Mouse (Mus musculus): ENCODE results near the gene Vmn1r194.
"Not testable (repeated sequence)": the region's sequence is repeated elsewhere in the genome, so short reads cannot be mapped to it uniquely, and the experiment has no call there.

Gene Vmn1r194

DNA sequence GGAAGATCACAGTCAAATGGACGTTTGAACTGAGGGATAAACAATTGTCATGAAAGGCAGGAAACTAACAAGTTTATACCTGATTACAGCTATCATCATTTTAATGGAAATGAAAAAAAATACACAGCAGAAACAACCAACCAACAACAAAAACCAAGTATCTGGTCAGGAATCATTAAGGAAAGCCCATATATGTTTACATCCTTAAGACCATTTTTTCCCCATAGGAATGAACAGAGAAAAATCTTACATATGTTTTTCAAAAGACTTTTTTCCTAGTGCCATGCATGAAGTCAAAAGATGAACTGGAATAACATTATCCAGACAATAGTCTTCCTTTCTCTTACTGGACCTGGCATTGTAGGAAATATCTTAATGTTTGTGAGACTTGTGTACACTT, at the start of gene Vmn1r194:
Gene Vmn1r194 (plus strand): TSS at position 301 of the 400 bp plus-strand sequence.
- DNase-seq = no peak

GRCm38 (mm10) chr13:22223060-22223459, 21.0 kb upstream of the Vmn1r194 start, which contains the start of gene Vmn1r193:
TSS of gene Vmn1r193 (minus strand) at chr13:22223160.
- not testable (repeated sequence) for DNase-seq

- DNase-seq = not testable (repeated sequence)
Measured at GRCm38 (mm10) chr13:22270222-22270621, 26.2 kb downstream of the Vmn1r194 start, which contains the start of gene Vmn1r195. TSS of gene Vmn1r195 (plus strand) at chr13:22270522.

DNA sequence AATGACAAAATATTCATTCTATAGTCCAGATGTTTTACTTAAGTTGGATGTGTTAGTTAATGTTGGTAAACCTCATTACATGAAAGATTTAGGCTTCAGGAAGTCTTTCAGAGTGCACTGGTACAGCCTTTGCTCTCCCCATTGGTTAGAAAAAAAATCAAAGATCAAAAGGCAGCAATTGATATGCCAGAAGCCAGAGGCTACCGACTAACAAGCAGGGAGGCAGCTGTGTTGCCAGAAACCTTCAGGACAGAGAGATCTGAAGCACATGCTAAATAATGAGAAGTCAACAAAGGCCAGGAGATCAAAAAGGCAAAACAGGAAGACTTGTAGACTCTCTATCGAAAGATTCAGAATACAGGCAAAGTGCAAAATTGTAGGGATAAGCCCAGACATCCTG, 27.7 kb downstream of the Vmn1r194 start:
- DNase-seq = no peak

DNA sequence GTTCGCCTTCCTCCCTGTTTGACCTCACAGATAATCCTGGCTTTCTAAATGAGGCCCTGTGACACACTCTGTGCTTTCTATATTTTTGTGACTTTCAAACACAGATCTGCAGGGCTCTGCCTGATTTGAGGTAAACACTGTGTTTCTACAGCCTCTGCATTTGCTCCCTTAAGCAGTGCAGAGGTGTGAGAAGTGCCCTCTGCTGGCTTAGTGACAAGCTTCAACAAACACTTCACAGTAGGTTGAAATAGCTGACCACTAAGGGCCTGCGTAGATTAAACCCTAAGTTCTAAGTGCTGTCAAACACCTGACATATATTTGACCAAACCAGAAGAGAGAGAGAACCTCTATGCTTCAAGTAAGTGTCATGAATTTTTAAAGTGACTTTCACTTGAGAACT, 40.6 kb downstream of the Vmn1r194 start:
- no peak for DNase-seq

DNA sequence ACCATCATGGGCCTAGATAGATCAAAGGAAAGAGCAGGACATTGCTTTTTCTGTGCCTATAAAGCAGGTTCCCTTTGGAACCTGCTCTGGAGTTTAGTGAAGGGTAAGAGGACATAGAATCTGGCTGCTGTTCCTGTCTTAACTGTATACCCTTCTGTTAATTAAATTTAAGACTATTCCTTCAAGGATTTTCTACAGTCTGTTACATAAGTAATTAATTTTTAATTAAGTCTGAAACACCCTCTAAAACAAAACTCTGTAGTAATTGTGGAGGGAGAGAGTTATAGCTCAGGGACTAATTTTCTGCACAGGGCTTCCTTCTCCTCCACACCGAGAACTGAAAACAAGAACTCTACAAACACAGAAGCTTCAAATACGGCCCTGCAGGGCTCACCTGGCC, 45.6 kb downstream of the Vmn1r194 start, which contains the start of gene Vmn1r196:
Gene Vmn1r196 (plus strand): TSS at position 301 of the 400 bp plus-strand sequence.
- DNase-seq = no peak

Data from kidney, adult 18-20 months (tissue).